Mouse (Mus musculus) forebrain, embryonic 12.5 days (tissue): ENCODE measurements around the gene Sos1. TPM values are rescaled to one million over a fixed set of nuclear protein-coding genes. Genes with fewer than 3 reads are reported as not detected.

ENCODE experiments used
- polyA plus RNA-seq: library from polyadenylated mRNA; unstranded; fragments of >200 nt; fragmentation: Nextera tagmentation; extraction: Ambion mirVana; gene quantifications from 2 replicates; pipeline ENCODE4 v1.2.1, GENCODE M21; 2016

The Sos1 gene
- polyA plus RNA-seq, 1 experiment from 2014 or later: 8.0 TPM

Other genes with a start within 250 kb of the Sos1 start
- 37.8 and 45.1 TPM in 2 replicates for gene Morn2, start 190.2 kb downstream of the Sos1 start, polyA plus RNA-seq
- gene Dhx57, start 190.0 kb downstream of the Sos1 start, polyA plus RNA-seq: 31.3 and 33.0 TPM in 2 replicates
- gene Arhgef33, start 173.0 kb downstream of the Sos1 start, polyA plus RNA-seq: 0.17 and 0.74 TPM in 2 replicates
- 1.9 and 2.0 TPM in 2 replicates for gene Gm10190, start 106.9 kb downstream of the Sos1 start, polyA plus RNA-seq
- 1.5 TPM in 2 replicates for gene Cdkl4, start 97.4 kb upstream of the Sos1 start, polyA plus RNA-seq
- 29.4 and 34.1 TPM in 2 replicates for gene Map4k3, start 248.0 kb upstream of the Sos1 start, polyA plus RNA-seq